Mouse (Mus musculus): ENCODE data around the gene Hspb1. TPM values are rescaled to one million over a fixed set of nuclear protein-coding genes. Genes with fewer than 3 reads are reported as not detected.

Gene Hspb1
- polyA plus RNA-seq, 1 experiment = 638 TPM

GRCm38 (mm10) chr5:135903551-135904151, 15.9 kb downstream of the Hspb1 start:
- peaks cover 39% of the 10 kb centered on the region for H3K36me3 ChIP-seq (ENCODE audit: control insufficient read depth, insufficient read depth)
- no peaks in the 10 kb centered on the region for H3K27me3 ChIP-seq (ENCODE audit: control insufficient read depth, insufficient read depth, insufficient read length)
- TF ChIP-seq MYOG (IDR thresholded peaks at IDR 0.05; ENCODE audit: control insufficient read depth, extremely low read depth, insufficient read length) (no peak), MYOD1 (IDR thresholded peaks at IDR 0.05; ENCODE audit: control insufficient read depth, insufficient read length, low read depth) (no peak), FOSL1 (IDR thresholded peaks at IDR 0.05; ENCODE audit: insufficient read depth, low read length, poor library complexity, severe bottlenecking) (no peak), CTCF (IDR thresholded peaks at IDR 0.05; ENCODE audit: control insufficient read depth, insufficient read depth, insufficient read length) (peak; percentile 85), MAX (IDR thresholded peaks at IDR 0.05) (no peak), CEBPB (IDR thresholded peaks at IDR 0.05; ENCODE audit: low read depth) (no peak)
- peaks cover 24% of the 10 kb centered on the region for H3K79me3 ChIP-seq (ENCODE audit: low read depth)
- H3ac ChIP-seq (ENCODE audit: control insufficient read depth, insufficient read length, low read depth) = no peak overlapping the region
- peaks cover 26% of the 10 kb centered on the region for H3K79me2 ChIP-seq (ENCODE audit: control insufficient read depth, insufficient read depth)
- H3K4me3 ChIP-seq (ENCODE audit: insufficient read depth, poor library complexity, severe bottlenecking) = no peak overlapping the region

GRCm38 (mm10) chr5:135904259-135904658, 16.5 kb downstream of the Hspb1 start:
- Histone ChIP-seq H3K79me3 (ENCODE audit: low read depth) (peaks cover 29% of the 10 kb centered on the region), H3K27me3 (ENCODE audit: control insufficient read depth, insufficient read depth, insufficient read length) (no peaks in the 10 kb centered on the region), H3K4me3 (ENCODE audit: insufficient read depth, poor library complexity, severe bottlenecking) (no peak overlapping the region), H3K79me2 (ENCODE audit: control insufficient read depth, insufficient read depth) (peaks cover 32% of the 10 kb centered on the region), H3ac (ENCODE audit: control insufficient read depth, insufficient read length, low read depth) (no peak overlapping the region), H3K36me3 (ENCODE audit: control insufficient read depth, insufficient read depth) (peaks cover 45% of the 10 kb centered on the region)
- TF ChIP-seq USF1 (IDR thresholded peaks at IDR 0.05; ENCODE audit: low read depth) = no peak

- Histone ChIP-seq H3K79me2 (ENCODE audit: control insufficient read depth, insufficient read depth) (peaks cover 45% of the 10 kb centered on the region), H3K4me3 (ENCODE audit: insufficient read depth, poor library complexity, severe bottlenecking) (no peak overlapping the region), H3K79me3 (ENCODE audit: low read depth) (peaks cover 42% of the 10 kb centered on the region), H3ac (ENCODE audit: control insufficient read depth, insufficient read length, low read depth) (no peak overlapping the region), H3K27me3 (ENCODE audit: control insufficient read depth, insufficient read depth, insufficient read length) (no peaks in the 10 kb centered on the region), H3K36me3 (ENCODE audit: control insufficient read depth, insufficient read depth) (peaks cover 58% of the 10 kb centered on the region)
- TF ChIP-seq USF1 (IDR thresholded peaks at IDR 0.05; ENCODE audit: low read depth) (no peak), CTCF (IDR thresholded peaks at IDR 0.05; ENCODE audit: control insufficient read depth, insufficient read depth, insufficient read length) (no peak), FOSL1 (IDR thresholded peaks at IDR 0.05; ENCODE audit: insufficient read depth, low read length, poor library complexity, severe bottlenecking) (no peak), MAX (IDR thresholded peaks at IDR 0.05) (no peak), MYOG (IDR thresholded peaks at IDR 0.05; ENCODE audit: control insufficient read depth, extremely low read depth, insufficient read length) (no peak), MYOD1 (IDR thresholded peaks at IDR 0.05; ENCODE audit: control insufficient read depth, insufficient read length, low read depth) (no peak), CEBPB (IDR thresholded peaks at IDR 0.05; ENCODE audit: low read depth) (no peak)
These were observed 17.9 kb downstream of the Hspb1 start for GRCm38 (mm10) chr5:135905320-135906225.

- Histone ChIP-seq H3ac (ENCODE audit: control insufficient read depth, insufficient read length, low read depth) (no peak overlapping the region), H3K4me3 (ENCODE audit: insufficient read depth, poor library complexity, severe bottlenecking) (no peak overlapping the region), H3K79me3 (ENCODE audit: low read depth) (peaks cover 54% of the 10 kb centered on the region), H3K79me2 (ENCODE audit: control insufficient read depth, insufficient read depth) (peaks cover 58% of the 10 kb centered on the region), H3K36me3 (ENCODE audit: control insufficient read depth, insufficient read depth) (peaks cover 69% of the 10 kb centered on the region), H3K27me3 (ENCODE audit: control insufficient read depth, insufficient read depth, insufficient read length) (no peaks in the 10 kb centered on the region)
- TF ChIP-seq USF1 (IDR thresholded peaks at IDR 0.05; ENCODE audit: low read depth) = no peak
- TF ChIP-seq CEBPB (IDR thresholded peaks at IDR 0.05; ENCODE audit: low read depth) = peak; percentile 6
These were observed 19.1 kb downstream of the Hspb1 start for GRCm38 (mm10) chr5:135906846-135907245.

GRCm38 (mm10) chr5:135907256-135907655, 19.5 kb downstream of the Hspb1 start:
- peaks cover 71% of the 10 kb centered on the region for H3K36me3 ChIP-seq (ENCODE audit: control insufficient read depth, insufficient read depth)
- H3K4me3 ChIP-seq (ENCODE audit: insufficient read depth, poor library complexity, severe bottlenecking) = no peak overlapping the region
- peaks cover 54% of the 10 kb centered on the region for H3K79me3 ChIP-seq (ENCODE audit: low read depth)
- no peak for TF ChIP-seq MYOG (IDR thresholded peaks at IDR 0.05; ENCODE audit: control insufficient read depth, extremely low read depth, insufficient read length)
- no peak for TF ChIP-seq MYOD1 (IDR thresholded peaks at IDR 0.05; ENCODE audit: control insufficient read depth, insufficient read length, low read depth)
- no peak for TF ChIP-seq FOSL1 (IDR thresholded peaks at IDR 0.05; ENCODE audit: insufficient read depth, low read length, poor library complexity, severe bottlenecking)
- TF ChIP-seq MAX (IDR thresholded peaks at IDR 0.05) = no peak
- no peak for TF ChIP-seq USF1 (IDR thresholded peaks at IDR 0.05; ENCODE audit: low read depth)
- no peak for TF ChIP-seq CEBPB (IDR thresholded peaks at IDR 0.05; ENCODE audit: low read depth)
- no peak for TF ChIP-seq CTCF (IDR thresholded peaks at IDR 0.05; ENCODE audit: control insufficient read depth, insufficient read depth, insufficient read length)
- H3K27me3 ChIP-seq (ENCODE audit: control insufficient read depth, insufficient read depth, insufficient read length) = no peaks in the 10 kb centered on the region
- H3ac ChIP-seq (ENCODE audit: control insufficient read depth, insufficient read length, low read depth) = no peak overlapping the region
- peaks cover 62% of the 10 kb centered on the region for H3K79me2 ChIP-seq (ENCODE audit: control insufficient read depth, insufficient read depth)

DNA sequence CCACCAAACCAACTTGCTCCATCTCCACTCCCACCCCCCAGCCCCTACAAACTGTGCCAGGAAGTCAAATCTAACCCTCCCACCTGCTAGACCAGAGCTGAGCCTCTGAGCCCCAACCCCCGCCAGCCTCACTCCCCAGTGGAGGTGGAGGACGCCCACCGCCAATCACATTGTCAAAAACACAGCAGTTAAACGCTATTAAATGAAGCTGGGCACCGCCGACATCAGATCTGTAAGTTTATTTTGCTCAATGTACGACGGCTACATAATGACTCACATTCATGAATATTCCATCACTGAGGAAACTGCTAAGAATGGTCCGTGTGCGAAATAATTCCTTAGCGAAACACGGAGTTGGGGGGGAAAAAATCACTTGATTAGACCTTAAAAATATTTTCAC, 20.5 kb downstream of the Hspb1 start:
- no peak for TF ChIP-seq MAX (IDR thresholded peaks at IDR 0.05)
- TF ChIP-seq CEBPB (IDR thresholded peaks at IDR 0.05; ENCODE audit: low read depth) = no peak
- TF ChIP-seq USF1 (IDR thresholded peaks at IDR 0.05; ENCODE audit: low read depth) = no peak
- no peak for TF ChIP-seq MYOG (IDR thresholded peaks at IDR 0.05; ENCODE audit: control insufficient read depth, extremely low read depth, insufficient read length)
- no peak for TF ChIP-seq FOSL1 (IDR thresholded peaks at IDR 0.05; ENCODE audit: insufficient read depth, low read length, poor library complexity, severe bottlenecking)
- no peak for TF ChIP-seq MYOD1 (IDR thresholded peaks at IDR 0.05; ENCODE audit: control insufficient read depth, insufficient read length, low read depth)
- Histone ChIP-seq H3K79me3 (ENCODE audit: low read depth) (peaks cover 62% of the 10 kb centered on the region), H3K79me2 (ENCODE audit: control insufficient read depth, insufficient read depth) (peaks cover 71% of the 10 kb centered on the region), H3K27me3 (ENCODE audit: control insufficient read depth, insufficient read depth, insufficient read length) (no peaks in the 10 kb centered on the region), H3K4me3 (ENCODE audit: insufficient read depth, poor library complexity, severe bottlenecking) (no peak overlapping the region), H3K36me3 (ENCODE audit: control insufficient read depth, insufficient read depth) (peaks cover 76% of the 10 kb centered on the region), H3ac (ENCODE audit: control insufficient read depth, insufficient read length, low read depth) (no peak overlapping the region)
